ENCODE assay signal across 11 mouse cellular contexts in the genomic region with DNA sequence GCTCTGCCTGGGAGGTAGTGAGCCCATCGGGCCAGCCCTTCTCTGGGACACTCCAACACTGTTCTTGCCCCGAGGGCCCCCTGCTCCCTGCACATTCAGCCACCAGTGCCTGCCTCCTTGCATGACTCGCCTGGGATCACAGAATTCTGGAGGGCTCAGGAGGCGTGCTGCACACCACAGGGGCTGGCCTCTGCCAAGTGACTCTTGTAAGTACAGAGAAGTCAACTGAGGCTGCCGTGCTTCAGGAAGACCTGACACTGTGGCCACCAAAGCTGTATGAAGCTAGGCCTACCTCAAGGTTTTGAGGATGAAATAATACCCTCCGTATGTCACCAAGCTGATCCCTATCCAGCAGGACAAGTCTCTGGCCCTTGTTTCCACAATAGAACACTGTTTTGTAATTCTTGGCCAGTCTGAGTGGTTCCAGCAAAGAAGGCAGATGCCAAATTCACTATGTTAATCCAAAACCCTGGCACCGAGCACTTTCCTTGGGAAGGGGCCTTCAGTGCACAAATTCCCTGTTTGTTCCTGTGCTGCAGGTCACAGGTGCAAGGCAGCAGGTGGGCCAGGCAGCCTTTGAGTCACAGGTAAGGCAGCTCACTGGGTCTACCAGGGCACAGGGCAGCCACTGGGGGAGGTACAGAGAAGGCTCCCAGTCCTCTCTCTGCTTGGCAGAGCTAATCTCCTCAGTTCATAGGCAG. TPM values are rescaled to one million over a fixed set of nuclear protein-coding genes. Genes with fewer than 3 reads are reported as not detected.
DNase-seq lines count a peak whose midpoint lies in the region; ATAC-seq and TF ChIP-seq lines count a peak whose summit lies in the region.
"Had no signal": no experiment of that assay in that cellular context is flagged by ENCODE, and none has a peak within 500 bp of the region (broad histone marks: within the 10 kb centered on the region; RNA-seq: fewer than 3 reads in every experiment).

No protein-coding gene starts in this region.

- H3K36me3 ChIP-seq in hindbrain, postnatal 0 days (ENCODE audit: insufficient read depth, low read length) = no peaks in the 10 kb centered on the region
- H3K36me3 ChIP-seq: heart, embryonic 10.5 days had no signal

- no peak overlapping the region for H3K9ac ChIP-seq in hindbrain, postnatal 0 days (replicated peaks; ENCODE audit: low read length)

- no peak overlapping the region for H3K4me3 ChIP-seq in hindbrain, postnatal 0 days (ENCODE audit: low read length)
- H3K4me3 ChIP-seq: heart, embryonic 10.5 days had no signal

- no peak; the same call in 1 of the 2 replicates for TF ChIP-seq CTCF in hindbrain, postnatal 0 days (IDR thresholded peaks at IDR 0.05; ENCODE audit: low read depth)

- H3K27ac ChIP-seq in hindbrain, postnatal 0 days = peak overlapping the region; percentile 82
- H3K27ac ChIP-seq: heart, embryonic 10.5 days had no signal

- no peaks in the 10 kb centered on the region for H3K27me3 ChIP-seq in hindbrain, postnatal 0 days (ENCODE audit: insufficient read depth, low read length)

- WGBS in hindbrain, postnatal 0 days = 31% methylated on average over 7 of the region's 7 CpGs

- peaks cover 23% of the 10 kb centered on the region; the same call in 1 of the 2 replicates for H3K4me1 ChIP-seq in hindbrain, postnatal 0 days (ENCODE audit: insufficient read depth, low read length)

- peak; percentile 40 for DNase-seq in adrenal gland, postnatal 14 days
- no peak for DNase-seq in adrenal gland, postnatal 4 days (ENCODE audit: low spot score in 2 of 2)
- peak; percentile 16 to 68 for DNase-seq in kidney, postnatal 25 days
- DNase-seq in kidney, postnatal 10 days = no peak
- peak; percentile 69 to 79 for DNase-seq in cerebellum, adult 18-20 months
- DNase-seq in hindbrain, postnatal 0 days (ENCODE audit: low spot score) = peak; percentile 70
- DNase-seq in frontal cortex, postnatal 36 days (ENCODE audit: low spot score in 2 of 2) = no peak
- no peak for DNase-seq in embryo, embryonic 9.5 days (ENCODE audit: extremely low spot score)
- DNase-seq: embryo, embryonic 11 days had no signal

- H3K4me2 ChIP-seq in hindbrain, postnatal 0 days (ENCODE audit: low read depth, low read length) = no peak overlapping the region

- H3K9me3 ChIP-seq in hindbrain, postnatal 0 days (ENCODE audit: low read length) = no peaks in the 10 kb centered on the region
- H3K9me3 ChIP-seq: heart, embryonic 10.5 days had no signal

- peak; percentile 31 for ATAC-seq in hindbrain, postnatal 0 days

RNA-seq across cellular contexts. Expression of a gene that starts 19.3 kb away (rescaled TPM):
- 0.86 and 1.1 TPM in 2 replicates for total RNA-seq in adrenal gland, postnatal 14 days (2021)
- total RNA-seq in adrenal gland, postnatal 4 days (2021) = 1 to 10 TPM; 1.8 to 2.8 TPM
- total RNA-seq in hindbrain, postnatal 0 days (2014; rRNA removed) = 3.7 and 5.6 TPM in 2 replicates
- polyA plus RNA-seq in hindbrain, postnatal 0 days (2015; fragmentation: Nextera tagmentation; extraction: Ambion mirVana) = 3.3 and 4.0 TPM in 2 replicates
- total RNA-seq: neutrophil, adult 5-6 weeks had no signal

RNA-seq across cellular contexts. Expression of a gene that starts 27.6 kb away (rescaled TPM):
- not detected in 2 replicates for total RNA-seq in adrenal gland, postnatal 14 days (2021)
- 1 to 10 TPM; 1.5 to 4.5 TPM for total RNA-seq in adrenal gland, postnatal 4 days (2021)
- total RNA-seq in hindbrain, postnatal 0 days (2014; rRNA removed) = 1.2 and 1.8 TPM in 2 replicates
- polyA plus RNA-seq in hindbrain, postnatal 0 days (2015; fragmentation: Nextera tagmentation; extraction: Ambion mirVana) = 0.78 and 0.85 TPM in 2 replicates
- total RNA-seq: neutrophil, adult 5-6 weeks had no signal

RNA-seq across cellular contexts. Expression of a gene that starts 38.2 kb away (rescaled TPM):
- total RNA-seq in adrenal gland, postnatal 14 days (2021) = 112 and 114 TPM in 2 replicates
- total RNA-seq in adrenal gland, postnatal 4 days (2021) = 10 to 100 TPM; 63.8 to 68.9 TPM
- 27.2 and 36.9 TPM in 2 replicates for total RNA-seq in hindbrain, postnatal 0 days (2014; rRNA removed)
- 191 and 197 TPM in 2 replicates for polyA plus RNA-seq in hindbrain, postnatal 0 days (2015; fragmentation: Nextera tagmentation; extraction: Ambion mirVana)

RNA-seq across cellular contexts. Expression of a gene that starts 42.5 kb away (rescaled TPM):
- total RNA-seq in adrenal gland, postnatal 14 days (2021) = not detected in 2 replicates
- 1 to 10 TPM; 1.9 to 3.8 TPM for total RNA-seq in adrenal gland, postnatal 4 days (2021)
- total RNA-seq in hindbrain, postnatal 0 days (2014; rRNA removed) = 2.1 and 4.1 TPM in 2 replicates
- polyA plus RNA-seq in hindbrain, postnatal 0 days (2015; fragmentation: Nextera tagmentation; extraction: Ambion mirVana) = 2.3 and 2.4 TPM in 2 replicates
- total RNA-seq: neutrophil, adult 5-6 weeks had no signal

Comparison
In these comparisons a context has a peak if more than half of its experiments do, and no peak if none do; other contexts are left out.
1. DNase-seq: peak in adrenal gland, postnatal 14 days (single experiment), kidney, postnatal 25 days (2 of 2), cerebellum, adult 18-20 months (2 of 2) and hindbrain, postnatal 0 days (single experiment); none in adrenal gland, postnatal 4 days (0 of 2), kidney, postnatal 10 days (single experiment), frontal cortex, postnatal 36 days (0 of 2) and embryo, embryonic 9.5 days (single experiment).